Mouse (Mus musculus) intestine, embryonic 14.5 days (tissue): ENCODE data around the gene Ces2b. TPM values are rescaled to one million over a fixed set of nuclear protein-coding genes. Genes with fewer than 3 reads are reported as not detected.
A peak's percentile ranks its signal among the peaks of the same experiment; 100 is the strongest.

ENCODE experiments used
- ATAC-seq: fragments of 200-750 bp; cut with Nextera tagmentation; replicated peaks from 2 replicates; pipeline ENCODE4 v1.8.0; 2017; ENCODE audit warnings: low read depth, moderate number of reproducible peaks, moderate TSS enrichment, moderate library complexity; ENCODE audit not compliant: low FRiP score, low TSS enrichment
- DNase-seq: peaks from one replicate; pipeline ENCODE4 v3.0.0-alpha.2; 2018; ENCODE audit warnings: low spot score
- H3K27ac ChIP-seq: fragments of 300-500 bp; sonication (generic); 2 replicates; pipeline ENCODE4 v1.5.1; 2014; ENCODE audit warnings: low read depth, mild to moderate bottlenecking, control low read depth
- H3K27me3 ChIP-seq: fragments of 300-500 bp; sonication (generic); replicated peaks from 2 replicates; pipeline ENCODE4 v1.6.1; 2014; ENCODE audit warnings: low read length, control low read depth; ENCODE audit not compliant: control insufficient read depth, insufficient read depth
- H3K36me3 ChIP-seq: fragments of 300-500 bp; sonication (generic); 2 replicates; pipeline ENCODE4 v1.6.1; 2014; ENCODE audit warnings: low read length, control low read depth; ENCODE audit not compliant: control insufficient read depth, insufficient read depth
- H3K4me1 ChIP-seq: fragments of 300-500 bp; sonication (generic); replicated peaks from 2 replicates; pipeline ENCODE4 v1.6.1; 2014; ENCODE audit warnings: low read length, control low read depth, mixed read lengths; ENCODE audit not compliant: control insufficient read depth, insufficient read depth
- H3K4me2 ChIP-seq: fragments of 300-500 bp; sonication (generic); 2 replicates; pipeline ENCODE4 v1.6.1; 2014; ENCODE audit warnings: low read length
- H3K4me3 ChIP-seq: fragments of 300-500 bp; sonication (generic); 2 replicates; pipeline ENCODE4 v1.5.1; 2014; ENCODE audit warnings: low read depth, low read length, control low read depth, mixed read lengths
- H3K9ac ChIP-seq: fragments of 300-500 bp; sonication (generic); 2 replicates; pipeline ENCODE4 v1.6.1; 2014; ENCODE audit warnings: mild to moderate bottlenecking, low read length
- H3K9me3 ChIP-seq: fragments of 300-500 bp; sonication (generic); 2 replicates; pipeline ENCODE4 v1.6.1; 2016; ENCODE audit warnings: low read length, control low read depth; ENCODE audit not compliant: control insufficient read depth
- WGBS: fragments of 180-500 bp; shearing (Covaris S2); extraction: QIAGEN DNeasy Blood & Tissue Kit; methylation state at CpG from one replicate; pipeline ENCODE4 v1.1.7; 2014; 5-methylcytosine and 5-hydroxymethylcytosine counted together
- polyA plus RNA-seq: library from polyadenylated mRNA; unstranded; fragments of >200 nt; fragmentation: Nextera tagmentation; extraction: Ambion mirVana; gene quantifications from 2 replicates; pipeline ENCODE4 v1.2.1, GENCODE M21; 2014

The Ces2b gene
- polyA plus RNA-seq: 0.09 and 0.27 TPM in 2 replicates

GRCm38 (mm10) chr8:104831440-104831839 is at the start of gene Ces2b:
Ces2b (plus strand) TSS chr8:104831572.
- Histone ChIP-seq H3K4me3 (no peak within 1 kb of the TSS), H3K4me1 (no peaks in the 10 kb centered on the region), H3K27ac (no peak within 1 kb of the TSS), H3K4me2 (no peak within 1 kb of the TSS), H3K36me3 (no peaks in the 10 kb centered on the region), H3K9ac (no peak within 1 kb of the TSS), H3K27me3 (no peaks in the 10 kb centered on the region), H3K9me3 (no peaks in the 10 kb centered on the region)
- WGBS: 43% methylated on average over 5 of the region's 5 CpGs
- ATAC-seq: no peak
- DNase-seq: no peak

GRCm38 (mm10) chr8:104787049-104787448 is 44.3 kb upstream of the Ces2b start:
- no peak overlapping the region for H3K27ac ChIP-seq
- H3K4me3 ChIP-seq: no peak overlapping the region
- 44% methylated on average over 1 of the region's 1 CpGs for WGBS
- DNase-seq: no peak
- no peaks in the 10 kb centered on the region for H3K36me3 ChIP-seq
- no peaks in the 10 kb centered on the region for H3K27me3 ChIP-seq
- no peak for ATAC-seq
- H3K9ac ChIP-seq: no peak overlapping the region
- no peaks in the 10 kb centered on the region for H3K9me3 ChIP-seq
- H3K4me2 ChIP-seq: no peak overlapping the region
- H3K4me1 ChIP-seq: no peaks in the 10 kb centered on the region

DNA sequence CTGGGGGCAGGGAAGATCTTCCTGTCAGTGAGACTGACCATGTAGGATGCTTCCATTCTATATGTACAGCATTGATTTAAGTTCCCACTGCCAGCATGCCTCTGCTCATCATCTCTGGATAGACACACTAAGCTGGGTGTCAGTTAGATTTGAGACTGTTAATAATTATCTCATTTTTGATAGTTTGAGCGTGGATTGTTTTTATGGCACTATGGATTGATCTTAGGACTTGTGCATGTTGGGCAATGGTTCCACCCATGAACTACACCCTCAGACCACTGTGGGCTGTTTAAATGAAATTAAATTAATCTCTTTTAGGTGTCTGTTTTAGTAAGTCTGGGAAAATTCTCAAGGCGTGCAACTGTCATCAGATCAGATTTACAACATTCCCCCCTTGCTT is 42.4 kb upstream of the Ces2b start:
- Histone ChIP-seq H3K4me2 (no peak overlapping the region), H3K4me1 (no peaks in the 10 kb centered on the region), H3K9me3 (no peaks in the 10 kb centered on the region), H3K27me3 (no peaks in the 10 kb centered on the region), H3K27ac (no peak overlapping the region), H3K9ac (no peak overlapping the region), H3K36me3 (no peaks in the 10 kb centered on the region), H3K4me3 (no peak overlapping the region)
- no peak for ATAC-seq
- WGBS: 69% methylated on average over 2 of the region's 2 CpGs
- no peak for DNase-seq

GRCm38 (mm10) chr8:104789886-104790680 is 41.3 kb upstream of the Ces2b start:
- DNase-seq (no peak), ATAC-seq (no peak)

GRCm38 (mm10) chr8:104799385-104799784 is 32.0 kb upstream of the Ces2b start:
- ATAC-seq: no peak
- Histone ChIP-seq H3K27me3 (no peaks in the 10 kb centered on the region), H3K27ac (no peak overlapping the region), H3K4me2 (no peak overlapping the region), H3K9ac (no peak overlapping the region), H3K9me3 (no peaks in the 10 kb centered on the region), H3K4me1 (no peaks in the 10 kb centered on the region), H3K4me3 (no peak overlapping the region), H3K36me3 (no peaks in the 10 kb centered on the region)
- DNase-seq: no peak
- WGBS: 84% methylated on average over 1 of the region's 1 CpGs

More at GRCm38 (mm10) chr8:104789886-104790680, 41.3 kb upstream of the Ces2b start:
- no peak overlapping the region for H3K27ac ChIP-seq
- H3K9me3 ChIP-seq: no peaks in the 10 kb centered on the region
- no peak overlapping the region for H3K4me3 ChIP-seq
- no peak overlapping the region for H3K9ac ChIP-seq
- H3K4me1 ChIP-seq: no peaks in the 10 kb centered on the region
- no peaks in the 10 kb centered on the region for H3K27me3 ChIP-seq
- 53% methylated on average over 3 of the region's 3 CpGs for WGBS
- H3K36me3 ChIP-seq: no peaks in the 10 kb centered on the region
- H3K4me2 ChIP-seq: no peak overlapping the region

- no peak overlapping the region for H3K4me3 ChIP-seq
- no peak overlapping the region for H3K4me2 ChIP-seq
- H3K27ac ChIP-seq: no peak overlapping the region
- H3K4me1 ChIP-seq: no peaks in the 10 kb centered on the region
- no peaks in the 10 kb centered on the region for H3K9me3 ChIP-seq
- ATAC-seq (no peak), DNase-seq (no peak)
- no peaks in the 10 kb centered on the region for H3K36me3 ChIP-seq
- no peak overlapping the region for H3K9ac ChIP-seq
- 51% methylated on average over 2 of the region's 2 CpGs for WGBS
- H3K27me3 ChIP-seq: no peaks in the 10 kb centered on the region
Measured at GRCm38 (mm10) chr8:104806127-104806526, 25.2 kb upstream of the Ces2b start.

DNA sequence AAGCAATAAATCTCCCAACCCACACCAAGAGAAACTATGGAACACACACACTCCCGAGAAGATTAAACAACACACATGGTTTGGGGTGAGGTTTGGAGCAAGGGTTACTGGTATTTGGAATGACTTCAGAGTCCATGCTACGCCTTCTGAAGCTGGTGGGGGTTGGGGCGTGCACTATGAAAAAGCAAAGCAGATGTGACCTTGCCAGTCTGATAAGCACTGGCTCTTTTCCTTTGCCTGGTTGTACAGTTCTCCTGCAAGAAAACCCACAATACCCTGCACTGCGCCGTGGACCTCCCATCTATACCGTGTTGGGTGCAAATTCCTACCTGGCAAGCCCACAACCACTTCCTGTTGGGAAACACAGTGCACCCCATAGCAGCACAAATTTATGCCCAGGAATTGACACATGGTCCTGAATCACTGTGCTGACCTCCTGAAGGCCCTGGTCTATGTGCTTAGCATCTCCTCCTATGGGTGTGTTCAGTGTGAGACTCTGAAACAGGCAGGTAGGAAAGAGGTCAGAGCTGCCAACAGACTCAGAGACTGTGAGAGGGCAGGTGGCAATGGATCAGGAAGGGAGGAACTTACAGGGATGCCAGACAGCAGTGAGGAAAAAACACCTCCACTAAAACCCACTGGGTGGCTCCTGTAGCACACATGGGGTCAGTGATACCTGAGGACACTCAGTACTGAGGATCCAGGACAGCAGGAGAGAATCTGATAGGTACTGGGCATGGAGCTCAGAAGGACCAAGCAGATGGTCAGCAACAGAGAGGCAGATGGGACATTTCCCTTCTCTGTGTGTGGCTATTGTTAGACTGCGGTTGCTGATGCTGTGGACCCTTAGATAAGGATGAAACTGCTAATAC is 22.6 kb upstream of the Ces2b start:
- H3K4me3 ChIP-seq: no peak overlapping the region
- DNase-seq: no peak
- WGBS: 79% methylated on average over 7 of the region's 7 CpGs
- H3K9me3 ChIP-seq: no peaks in the 10 kb centered on the region
- no peak overlapping the region for H3K9ac ChIP-seq
- ATAC-seq: 0 out of 2 replicates have a peak, but pooled peaks have one; percentile 15
- H3K4me2 ChIP-seq: no peak overlapping the region
- H3K4me1 ChIP-seq: no peaks in the 10 kb centered on the region
- H3K36me3 ChIP-seq: no peaks in the 10 kb centered on the region
- no peak overlapping the region for H3K27ac ChIP-seq
- no peaks in the 10 kb centered on the region for H3K27me3 ChIP-seq

GRCm38 (mm10) chr8:104809436-104809835 is 21.9 kb upstream of the Ces2b start:
- 78% methylated on average over 3 of the region's 3 CpGs for WGBS
- Histone ChIP-seq H3K4me3 (no peak overlapping the region), H3K9ac (no peak overlapping the region), H3K27ac (no peak overlapping the region), H3K36me3 (no peaks in the 10 kb centered on the region), H3K4me1 (no peaks in the 10 kb centered on the region), H3K4me2 (no peak overlapping the region), H3K9me3 (no peaks in the 10 kb centered on the region), H3K27me3 (no peaks in the 10 kb centered on the region)
- DNase-seq: no peak
- ATAC-seq: no peak
